Mouse (Mus musculus) MEL (cell line): ENCODE measurements around the gene 8030411F24Rik.

Source experiments
- CHD1 ChIP-seq: IDR thresholded peaks from 2 replicates; pipeline ENCODE4 v1.6.1; 2012; ENCODE audit warnings: low read depth, mild to moderate bottlenecking, inconsistent platforms, low read length, improper control_type of control experiment
- CTCF ChIP-seq, 3 experiments: IDR thresholded peaks in 2 of 3; conservative IDR thresholded peaks in 1 of 3; 2 replicates each; pipeline ENCODE4 v1.5.1; 2011 to 2012; ENCODE audit warnings: low read length in 3 of 3, low read depth in 2 of 3, mild to moderate bottlenecking in 2 of 3, improper control_type of control experiment in 1 of 3, inconsistent platforms in 1 of 3, mixed read lengths in 1 of 3, moderate library complexity in 1 of 3; ENCODE audit not compliant: control insufficient read depth in 1 of 3, insufficient read depth in 1 of 3, poor library complexity in 1 of 3, severe bottlenecking in 1 of 3
- EP300 ChIP-seq, 2 experiments: IDR thresholded peaks; 2 replicates each; pipeline ENCODE4 v1.6.1; 2011; ENCODE audit warnings: improper control_type of control experiment in 2 of 2, low read length in 2 of 2, low read depth in 1 of 2, mild to moderate bottlenecking in 1 of 2
- GATA1 ChIP-seq: IDR thresholded peaks from 2 replicates; pipeline ENCODE4 v1.6.1; 2011; ENCODE audit warnings: low read depth, low read length, improper control_type of control experiment
- HCFC1 ChIP-seq: IDR thresholded peaks from 2 replicates; pipeline ENCODE4 v1.6.1; 2012; ENCODE audit warnings: low read depth, mild to moderate bottlenecking, inconsistent platforms, low read length, improper control_type of control experiment, moderate library complexity
- MAZ ChIP-seq: IDR thresholded peaks from 2 replicates; pipeline ENCODE4 v1.6.1; 2012; ENCODE audit warnings: low read depth, mild to moderate bottlenecking, inconsistent platforms, low read length, improper control_type of control experiment
- MXI1 ChIP-seq: IDR thresholded peaks from 2 replicates; pipeline ENCODE4 v1.6.1; 2011; ENCODE audit warnings: mild to moderate bottlenecking, low read depth, low read length, improper control_type of control experiment
- MYC ChIP-seq: IDR thresholded peaks from 2 replicates; pipeline ENCODE4 v1.6.1; 2011; ENCODE audit warnings: low read depth, mild to moderate bottlenecking, low read length, improper control_type of control experiment, moderate library complexity
- POLR2A ChIP-seq, 2 experiments: IDR thresholded peaks; 2 replicates each; pipeline ENCODE4 v1.6.1; 2011 to 2012; ENCODE audit warnings: low read length in 2 of 2, mild to moderate bottlenecking in 2 of 2, control low read depth in 1 of 2, improper control_type of control experiment in 1 of 2, low read depth in 1 of 2, moderate library complexity in 1 of 2; ENCODE audit not compliant: control insufficient read depth in 1 of 2, insufficient read depth in 1 of 2, poor library complexity in 1 of 2
- POLR2AphosphoS2 ChIP-seq: IDR thresholded peaks from 2 replicates; pipeline ENCODE4 v1.6.1; 2011; ENCODE audit warnings: low read length, improper control_type of control experiment
- POLR2AphosphoS5 ChIP-seq: IDR thresholded peaks from 2 replicates; pipeline ENCODE4 v1.6.1; 2012; ENCODE audit warnings: low read depth, borderline replicate concordance, mild to moderate bottlenecking, inconsistent platforms, low read length, moderate library complexity, mixed read lengths
- ZC3H11A ChIP-seq: IDR thresholded peaks from 2 replicates; pipeline ENCODE4 v1.6.1; 2012; ENCODE audit warnings: low read depth, mild to moderate bottlenecking, inconsistent platforms, low read length, improper control_type of control experiment
- ZKSCAN1 ChIP-seq: IDR thresholded peaks from 2 replicates; pipeline ENCODE4 v1.6.1; 2012; ENCODE audit warnings: low read depth, mild to moderate bottlenecking, inconsistent platforms, low read length, improper control_type of control experiment, moderate library complexity

GRCm38 (mm10) chr2:148801491-148801921, 19.7 kb downstream of the 8030411F24Rik start:
- TF ChIP-seq POLR2AphosphoS5 (no peak), POLR2A (IDR thresholded peaks at IDR 0.05; ENCODE audit: control insufficient read depth in 1 of 2, insufficient read depth in 1 of 2, low read depth in 1 of 2, low read length in 2 of 2, poor library complexity in 1 of 2) (no peak), GATA1 (no peak), CTCF (IDR thresholded peaks at IDR 0.05 in 2 of 3, conservative IDR thresholded peaks at IDR 0.05 in 1 of 3; ENCODE audit: control insufficient read depth in 1 of 3, insufficient read depth in 1 of 3, low read depth in 2 of 3, low read length in 3 of 3, poor library complexity in 1 of 3, severe bottlenecking in 1 of 3) (no peak), MYC (no peak), MXI1 (no peak), ZC3H11A (no peak), MAZ (no peak), EP300 (IDR thresholded peaks at IDR 0.05; ENCODE audit: low read depth in 1 of 2, low read length in 2 of 2) (no peak), ZKSCAN1 (no peak), POLR2AphosphoS2 (no peak), CHD1 (no peak), HCFC1 (no peak)
